Mouse (Mus musculus) urinary bladder, adult 18-20 months (tissue): ENCODE data around the gene Gpr3.
A peak's percentile ranks its signal among the peaks of the same experiment; 100 is the strongest.

Experiments used
- DNase-seq, 2 experiments: peaks; one replicate each; pipeline ENCODE4 v3.0.0; 2022; ENCODE audit warnings: low spot score in 2 of 2, mixed read lengths in 2 of 2

The Gpr3 gene

GRCm38 (mm10) chr4:133211751-133212561 is at the start of gene Gpr3, which contains the start of gene Cd164l2:
Gene Gpr3 (minus strand): TSS chr4:133212536.
Gene Cd164l2 (plus strand): TSS chr4:133212131.
- DNase-seq, result no peak

- peak in 1 of 2 experiments; percentile 65 for DNase-seq
These were observed 49.5 kb upstream of the Gpr3 start for GRCm38 (mm10) chr4:133261641-133262374.

DNA sequence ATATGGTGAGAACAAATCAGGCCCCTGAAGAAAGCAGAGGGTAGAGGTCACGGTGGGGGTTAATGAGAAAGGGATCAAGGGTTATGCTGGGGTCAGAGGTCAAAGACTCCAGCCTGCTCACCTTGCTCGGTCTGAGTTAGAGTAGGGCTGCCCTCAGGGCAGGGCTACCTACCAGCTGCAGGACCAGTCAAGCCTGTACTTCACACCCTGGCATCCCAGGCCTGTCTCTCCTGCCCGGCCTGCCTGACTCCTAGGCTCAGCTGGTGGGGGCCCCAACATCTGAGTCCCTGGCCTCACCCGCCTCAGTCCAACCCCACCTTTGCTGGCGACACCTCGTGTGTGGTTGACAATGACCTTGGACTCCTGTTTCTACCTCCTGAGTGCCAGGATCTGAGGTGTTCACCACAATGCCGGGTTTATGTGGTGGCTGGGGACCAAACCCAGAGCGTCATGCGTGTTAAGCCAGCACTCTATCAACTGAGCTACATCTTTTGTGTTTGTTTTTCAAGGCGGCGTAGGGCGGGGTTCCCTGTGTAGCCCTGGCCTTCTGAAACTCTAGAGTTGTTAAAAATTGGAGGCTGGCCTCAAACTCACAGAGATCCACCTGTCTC is 45.6 kb upstream of the Gpr3 start:
- DNase-seq, result peak; percentile 59 to 68

- no peak for DNase-seq
These were observed 44.9 kb upstream of the Gpr3 start for GRCm38 (mm10) chr4:133257230-133257629.

GRCm38 (mm10) chr4:133256820-133257219 is 44.5 kb upstream of the Gpr3 start:
- no peak for DNase-seq

DNA sequence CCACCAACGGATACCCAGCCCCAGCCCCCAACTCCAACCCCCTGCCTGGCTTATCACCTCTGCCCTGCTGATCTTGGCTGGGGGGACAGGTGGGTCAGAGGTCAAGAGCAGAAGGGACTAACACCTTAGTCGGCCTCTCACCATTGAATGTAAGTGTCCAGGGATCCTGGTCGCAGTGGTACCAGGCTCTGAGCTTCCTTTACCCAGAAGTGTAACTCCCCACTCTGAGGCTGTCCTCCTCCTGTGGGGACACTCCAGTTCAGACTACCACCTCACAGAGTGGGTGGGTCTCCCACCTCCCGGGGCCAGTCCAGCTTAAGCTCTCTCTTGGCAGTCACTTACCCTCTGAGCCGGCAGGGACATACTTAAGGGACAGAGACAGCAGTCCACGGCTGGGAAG is 43.1 kb upstream of the Gpr3 start:
- no peak for DNase-seq

GRCm38 (mm10) chr4:133253412-133253811 is 41.1 kb upstream of the Gpr3 start:
- DNase-seq, result no peak

GRCm38 (mm10) chr4:133252089-133252488 is 39.8 kb upstream of the Gpr3 start:
- DNase-seq, result no peak

- DNase-seq, result peak in 1 of 2 experiments; percentile 48
These were observed 38.9 kb upstream of the Gpr3 start for GRCm38 (mm10) chr4:133251214-133251613.

DNA sequence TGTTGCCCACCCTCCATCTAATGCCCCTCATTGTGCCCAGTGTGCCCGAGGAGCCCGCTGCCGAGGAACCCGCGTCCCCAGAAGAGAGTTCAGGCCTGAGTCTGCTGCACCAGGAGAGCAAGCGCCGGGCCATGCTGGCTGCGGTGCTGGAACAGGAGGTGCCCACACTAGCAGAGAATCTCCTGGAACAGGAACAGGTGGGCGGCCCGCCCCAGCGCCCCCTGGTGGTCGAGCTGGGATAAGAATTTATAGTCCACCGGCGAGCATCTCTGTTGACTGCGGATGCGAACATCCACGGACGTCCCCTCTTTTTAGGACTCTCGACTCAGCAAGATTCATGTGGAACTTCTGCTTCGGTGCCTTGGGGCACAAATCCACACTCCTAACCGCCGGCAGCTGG is 38.3 kb upstream of the Gpr3 start:
- peak; percentile 82 to 87 for DNase-seq

- no peak for DNase-seq
These were observed 35.6 kb upstream of the Gpr3 start for GRCm38 (mm10) chr4:133247806-133248449.

GRCm38 (mm10) chr4:133247072-133247471 is 34.7 kb upstream of the Gpr3 start:
- DNase-seq, result no peak

- no peak for DNase-seq
These were observed 32.0 kb upstream of the Gpr3 start for GRCm38 (mm10) chr4:133244289-133244688.

- DNase-seq, result no peak
These were observed 31.2 kb upstream of the Gpr3 start for GRCm38 (mm10) chr4:133243538-133243937.

- no peak for DNase-seq
These were observed 30.4 kb upstream of the Gpr3 start for GRCm38 (mm10) chr4:133242710-133243109.

GRCm38 (mm10) chr4:133241910-133242309 is 29.6 kb upstream of the Gpr3 start:
- DNase-seq, result no peak

DNA sequence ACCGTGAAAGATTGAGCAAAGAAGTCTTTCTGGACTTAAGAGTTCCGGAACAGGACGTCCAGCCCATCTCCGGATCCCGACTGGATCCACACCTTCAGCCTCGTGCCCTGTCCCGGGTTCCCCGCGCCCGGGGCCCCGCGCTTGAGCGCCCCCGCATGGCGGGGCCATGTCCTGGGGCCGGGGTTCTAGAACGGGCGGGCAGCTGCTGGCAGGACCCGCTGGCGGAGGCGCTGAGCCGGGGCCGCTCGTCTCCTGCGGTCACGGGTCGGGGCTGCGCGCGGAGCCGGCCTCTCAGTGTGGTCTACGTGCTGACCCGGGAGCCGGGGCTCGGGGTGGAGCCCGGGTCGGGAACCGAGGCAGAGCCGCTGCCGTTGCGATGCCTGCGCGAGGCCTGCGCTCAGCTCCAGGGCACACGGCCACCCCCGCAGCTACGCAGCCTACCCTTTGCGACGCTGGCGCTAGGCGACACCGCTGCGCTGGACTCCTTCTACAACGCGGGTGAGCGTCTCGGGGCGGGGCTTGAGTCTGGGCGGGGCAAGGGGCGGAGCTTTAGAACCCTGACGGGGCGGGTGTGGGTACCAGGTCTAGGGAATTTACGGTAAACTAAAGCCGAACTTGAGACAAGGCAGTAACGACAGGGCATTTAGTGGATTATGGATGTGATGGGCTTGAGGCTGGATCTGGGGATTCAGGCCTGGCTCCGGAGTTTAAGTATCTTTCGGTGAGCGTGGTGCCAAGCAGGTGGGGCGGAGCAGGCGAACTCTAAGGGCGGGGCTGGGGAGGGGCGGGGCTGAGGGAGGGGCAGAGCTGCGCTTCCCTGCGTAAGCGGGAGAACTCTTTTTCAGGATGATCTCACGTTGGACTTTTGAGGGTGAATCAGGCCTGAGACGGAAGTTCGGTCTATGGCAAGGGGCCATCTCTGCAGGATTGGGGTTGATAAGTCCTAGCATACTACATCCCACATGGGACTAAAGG is 28.9 kb upstream of the Gpr3 start:
- DNase-seq, result peak; percentile 86 to 92

DNA sequence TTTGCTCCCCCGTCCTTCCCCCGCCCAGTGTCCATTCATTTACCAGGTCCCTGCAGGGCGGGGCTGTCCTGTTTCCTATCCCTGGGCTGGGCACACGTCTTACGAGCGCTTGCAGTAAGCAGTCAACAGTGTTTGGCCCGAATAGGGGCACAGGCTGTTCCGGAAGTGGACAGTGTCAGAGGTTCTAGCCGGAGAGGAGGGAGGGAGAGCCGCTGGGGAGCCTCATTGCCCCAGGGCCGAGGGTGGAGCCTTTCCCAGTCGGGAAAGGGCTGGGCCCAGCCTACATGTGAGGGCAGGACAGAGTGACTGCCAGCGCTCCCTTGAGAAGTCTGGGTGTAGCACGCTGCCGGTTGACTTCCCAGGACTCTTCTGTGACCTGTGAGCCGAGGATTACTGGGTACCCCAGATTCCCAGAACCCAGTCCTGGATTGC is 28.2 kb upstream of the Gpr3 start, which contains the start of gene Map3k6:
Gene Map3k6, plus strand, starts transcription at position 329 of the 432 bp plus-strand sequence.
- peak in 1 of 2 experiments; percentile 88 for DNase-seq

DNA sequence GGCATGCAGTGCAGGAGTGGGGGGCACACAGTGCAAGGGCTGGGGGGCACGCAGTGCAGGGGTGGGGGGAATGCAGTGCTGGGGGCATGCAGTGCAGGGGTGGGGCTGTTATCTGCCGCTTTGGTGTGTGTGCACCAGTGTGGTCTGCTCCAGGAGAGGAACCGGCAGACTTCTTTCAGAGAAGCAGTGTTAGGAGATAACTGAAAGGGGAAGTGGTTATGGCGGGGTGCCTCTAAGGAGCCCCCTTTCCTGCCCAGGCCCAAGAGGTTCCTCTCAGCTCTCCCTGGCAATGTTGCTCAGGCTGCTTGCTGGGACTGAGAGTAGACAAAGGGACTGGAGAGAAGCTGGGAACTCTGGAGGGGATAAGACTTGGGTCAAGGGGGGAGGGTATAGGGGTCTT is 25.6 kb upstream of the Gpr3 start:
- DNase-seq, result no peak

DNA sequence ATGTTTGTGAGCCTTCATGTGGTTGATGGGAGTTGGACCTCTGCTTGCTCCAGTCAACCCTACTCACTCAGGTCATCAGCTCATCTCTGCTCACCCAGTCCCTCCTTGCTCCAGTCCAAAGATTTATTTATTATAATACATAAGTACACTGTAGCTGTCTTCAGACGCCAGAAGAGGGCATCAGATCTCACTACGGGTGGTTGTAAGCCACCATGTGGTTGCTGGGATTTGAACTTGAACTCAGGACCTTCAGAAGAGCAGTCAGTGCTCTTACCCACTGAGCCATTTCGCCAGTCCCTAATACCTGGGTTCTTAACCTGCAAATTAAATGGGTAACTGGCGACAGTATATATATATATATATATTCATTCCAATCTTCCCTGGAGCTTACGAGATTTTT is 23.1 kb upstream of the Gpr3 start:
- no peak for DNase-seq

GRCm38 (mm10) chr4:133234771-133235170 is 22.4 kb upstream of the Gpr3 start:
- DNase-seq, result no peak
